Mouse (Mus musculus): ENCODE results near the gene Rhobtb1.

- TF ChIP-seq POLR2A (IDR thresholded peaks at IDR 0.05; ENCODE audit: borderline replicate concordance, low read depth, low read length) (no peak), CTCF (IDR thresholded peaks at IDR 0.05; ENCODE audit: low read depth, low read length) (no peak)
Measured at GRCm38 (mm10) chr10:69253075-69253685, 101.9 kb downstream of the Rhobtb1 start.
